9 mouse cellular contexts compared by ENCODE assay signal in genomic region chr16:85168821-85169220, GRCm38 (mm10). TPM values are rescaled to one million over a fixed set of nuclear protein-coding genes. Genes with fewer than 3 reads are reported as not detected.
DNase-seq lines count a peak whose midpoint lies in the region; ATAC-seq and TF ChIP-seq lines count a peak whose summit lies in the region.
"Had no signal": no experiment of that assay in that cellular context is flagged by ENCODE, and none has a peak within 500 bp of the region (broad histone marks: within the 10 kb centered on the region; RNA-seq: fewer than 3 reads in every experiment).

No protein-coding gene starts in this region.

- no peaks in the 10 kb centered on the region; the same call in 1 of the 2 replicates for H3K36me3 ChIP-seq in midbrain, embryonic 16.5 days (ENCODE audit: control insufficient read depth, insufficient read depth, low read length)
- H3K36me3 ChIP-seq in midbrain, embryonic 10.5 days, result peaks cover 21% of the 10 kb centered on the region
- H3K36me3 ChIP-seq in stomach, postnatal 0 days (ENCODE audit: control insufficient read depth, insufficient read depth, low read length), result no peaks in the 10 kb centered on the region

- no peak overlapping the region for H3K9ac ChIP-seq in midbrain, embryonic 16.5 days (ENCODE audit: low read depth, low read length)
- H3K9ac ChIP-seq in stomach, postnatal 0 days (ENCODE audit: low read length), result no peak overlapping the region

- WGBS in midbrain, embryonic 16.5 days, result 56% methylated on average over 5 of the region's 5 CpGs
- WGBS in midbrain, embryonic 10.5 days, result 80% methylated on average over 5 of the region's 5 CpGs
- WGBS in stomach, postnatal 0 days, result 36% methylated on average over 5 of the region's 5 CpGs

- TF ChIP-seq EP300 in stomach, postnatal 0 days (optimal IDR thresholded peaks at IDR 0.05), result no peak

- DNase-seq in gastrocnemius, adult 2 months, result no peak
- DNase-seq in gastrocnemius, adult 8-10 months (ENCODE audit: low spot score in 2 of 2), result no peak
- DNase-seq in midbrain, embryonic 10.5 days (ENCODE audit: low spot score), result no peak
- DNase-seq in kidney, postnatal 25 days, result peak; percentile 86 to 89
- peak; percentile 78 for DNase-seq in stomach, postnatal 0 days (ENCODE audit: low spot score)
- DNase-seq in embryo, embryonic 11 days, result no peak

- TF ChIP-seq CTCF in gastrocnemius, adult 2 months (IDR thresholded peaks at IDR 0.05), result no peak
- no peak for TF ChIP-seq CTCF in stomach, postnatal 0 days (IDR thresholded peaks at IDR 0.05; ENCODE audit: low read depth)

- H3K27me3 ChIP-seq in midbrain, embryonic 16.5 days (ENCODE audit: control insufficient read depth, insufficient read depth, low read depth, low read length), result no peaks in the 10 kb centered on the region
- H3K27me3 ChIP-seq in midbrain, embryonic 10.5 days (ENCODE audit: low read depth, poor library complexity, severe bottlenecking), result no peaks in the 10 kb centered on the region
- no peaks in the 10 kb centered on the region for H3K27me3 ChIP-seq in stomach, postnatal 0 days (ENCODE audit: control insufficient read depth, insufficient read depth, low read length)

- H3K4me3 ChIP-seq in gastrocnemius, adult 2 months, result no peak overlapping the region
- no peak overlapping the region for H3K4me3 ChIP-seq in midbrain, embryonic 16.5 days (ENCODE audit: low read depth, low read length)
- no peak overlapping the region for H3K4me3 ChIP-seq in midbrain, embryonic 10.5 days
- H3K4me3 ChIP-seq in stomach, postnatal 0 days (ENCODE audit: low read depth, low read length), result no peak overlapping the region
- H3K4me3 ChIP-seq: myocyte had no signal

- intact Hi-C loops in gastrocnemius, adult 2 months (cut with DNase I), result no loop called here

- peak overlapping the region; percentile 19; the same call in 1 of the 2 replicates for H3K4me2 ChIP-seq in midbrain, embryonic 16.5 days (ENCODE audit: low read length)
- no peak overlapping the region for H3K4me2 ChIP-seq in stomach, postnatal 0 days (replicated peaks; ENCODE audit: low read depth)

- peak overlapping the region; percentile 59 for H3K27ac ChIP-seq in gastrocnemius, adult 2 months
- 0 out of 2 replicates have a peak overlapping the region, but pooled peaks have one; percentile 29 for H3K27ac ChIP-seq in midbrain, embryonic 16.5 days (ENCODE audit: low read length)
- no peak overlapping the region for H3K27ac ChIP-seq in midbrain, embryonic 10.5 days (replicated peaks)
- H3K27ac ChIP-seq in stomach, postnatal 0 days (replicated peaks), result 0 out of 2 replicates have a peak overlapping the region, but pooled peaks have one; percentile 30

- 0 out of 2 replicates have a peak, but pooled peaks cover 2% of the 10 kb centered on the region for H3K9me3 ChIP-seq in midbrain, embryonic 16.5 days (replicated peaks; ENCODE audit: control insufficient read depth, low read length, poor library complexity, severe bottlenecking)
- no peaks in the 10 kb centered on the region for H3K9me3 ChIP-seq in midbrain, embryonic 10.5 days (replicated peaks)
- H3K9me3 ChIP-seq in stomach, postnatal 0 days (ENCODE audit: control insufficient read depth, low read length), result no peaks in the 10 kb centered on the region

- H3K4me1 ChIP-seq in midbrain, embryonic 16.5 days (ENCODE audit: control insufficient read depth, insufficient read depth, low read length), result peaks cover 36% of the 10 kb centered on the region
- H3K4me1 ChIP-seq in midbrain, embryonic 10.5 days, result peaks cover 25% of the 10 kb centered on the region
- peaks cover 2% of the 10 kb centered on the region; the same call in 1 of the 2 replicates for H3K4me1 ChIP-seq in stomach, postnatal 0 days (replicated peaks; ENCODE audit: control insufficient read depth, insufficient read depth)

- ATAC-seq in midbrain, embryonic 16.5 days, result no peak
- ATAC-seq in stomach, postnatal 0 days (ENCODE audit: low FRiP score, low TSS enrichment), result no peak; the same call in 1 of the 2 replicates
- no peak for ATAC-seq in erythroblast, adult 5-6 weeks (replicated peaks; ENCODE audit: low FRiP score, poor library complexity, severe bottlenecking)

RNA-seq across cellular contexts. Expression of gene App, which starts 4.7 kb away (rescaled TPM):
- 100 to 1,000 TPM in 1 of 2 experiments, 10 to 100 TPM in 1; 66.5 to 103 TPM for total RNA-seq in gastrocnemius, adult 2 months (2021)
- 10 to 100 TPM; 55.2 to 84.5 (median 64.2) TPM for total RNA-seq in gastrocnemius, adult 8-10 months (2022)
- polyA plus RNA-seq in midbrain, embryonic 16.5 days (2015; fragmentation: Nextera tagmentation; extraction: Ambion mirVana), result 436 and 470 TPM in 2 replicates
- 107 and 133 TPM in 2 replicates for polyA plus RNA-seq in midbrain, embryonic 10.5 days (2016; fragmentation: Nextera tagmentation; extraction: Ambion mirVana)
- polyA plus RNA-seq in stomach, postnatal 0 days (2015; fragmentation: Nextera tagmentation; extraction: Ambion mirVana), result 156 and 159 TPM in 2 replicates
- 29.3 and 50.9 TPM in 2 replicates for total RNA-seq in erythroblast, adult 5-6 weeks (2015; ENCODE audit: low replicate concordance)
- 30.9 and 33.4 TPM in 2 replicates for total RNA-seq in erythroblast, adult 5-6 weeks (2017; ENCODE audit: low replicate concordance)

Comparison
In these comparisons a context has a peak if more than half of its experiments do, and no peak if none do; other contexts are left out.
1. DNase-seq: peak in kidney, postnatal 25 days (2 of 2) and stomach, postnatal 0 days (single experiment); none in gastrocnemius, adult 2 months (single experiment), gastrocnemius, adult 8-10 months (0 of 2), midbrain, embryonic 10.5 days (single experiment) and embryo, embryonic 11 days (single experiment).